Mouse (Mus musculus): ENCODE measurements around the gene Tent4a.
A peak's percentile ranks its signal among the peaks of the same experiment; 100 is the strongest.
"Not testable (repeated sequence)": the region's sequence is repeated elsewhere in the genome, so short reads cannot be mapped to it uniquely, and the experiment has no call there.

The Tent4a gene

GRCm38 (mm10) chr13:69534334-69534653 is at the start of gene Tent4a:
TSS of gene Tent4a (minus strand) at chr13:69534617.
- DNase-seq: no peak

- no peak for DNase-seq
These were observed 49.2 kb upstream of the Tent4a start for GRCm38 (mm10) chr13:69583591-69583990.

- no peak for DNase-seq
These were observed 48.0 kb upstream of the Tent4a start for GRCm38 (mm10) chr13:69582411-69582810.

- DNase-seq: no peak
These were observed 42.9 kb upstream of the Tent4a start for GRCm38 (mm10) chr13:69577181-69577834.

- DNase-seq: no peak
These were observed 42.3 kb upstream of the Tent4a start for GRCm38 (mm10) chr13:69576676-69577075.

GRCm38 (mm10) chr13:69572594-69572993 is 38.2 kb upstream of the Tent4a start:
- DNase-seq: no peak

- peak; percentile 58 for DNase-seq
These were observed 34.8 kb upstream of the Tent4a start for GRCm38 (mm10) chr13:69569201-69569600.

GRCm38 (mm10) chr13:69565401-69565800 is 31.0 kb upstream of the Tent4a start:
- DNase-seq: not testable (repeated sequence)

- no peak for DNase-seq
These were observed 30.2 kb upstream of the Tent4a start for GRCm38 (mm10) chr13:69564573-69564972.

GRCm38 (mm10) chr13:69563905-69564304 is 29.5 kb upstream of the Tent4a start:
- peak; percentile 11 for DNase-seq

GRCm38 (mm10) chr13:69562654-69563574 is 28.5 kb upstream of the Tent4a start:
- DNase-seq: no peak

GRCm38 (mm10) chr13:69562004-69562403 is 27.6 kb upstream of the Tent4a start:
- DNase-seq: no peak

GRCm38 (mm10) chr13:69559291-69559961 is 25.0 kb upstream of the Tent4a start:
- no peak for DNase-seq

GRCm38 (mm10) chr13:69558098-69558660 is 23.8 kb upstream of the Tent4a start:
- DNase-seq: peak; percentile 37

GRCm38 (mm10) chr13:69556728-69557127 is 22.3 kb upstream of the Tent4a start:
- no peak for DNase-seq

GRCm38 (mm10) chr13:69555957-69556482 is 21.6 kb upstream of the Tent4a start:
- DNase-seq: no peak

GRCm38 (mm10) chr13:69555045-69555444 is 20.6 kb upstream of the Tent4a start:
- no peak for DNase-seq

GRCm38 (mm10) chr13:69554255-69554654 is 19.8 kb upstream of the Tent4a start:
- no peak for DNase-seq

GRCm38 (mm10) chr13:69553024-69553423 is 18.6 kb upstream of the Tent4a start:
- DNase-seq: peak; percentile 63

- DNase-seq: no peak
These were observed 16.4 kb upstream of the Tent4a start for GRCm38 (mm10) chr13:69550831-69551230.

GRCm38 (mm10) chr13:69549980-69550379 is 15.6 kb upstream of the Tent4a start:
- DNase-seq: no peak

GRCm38 (mm10) chr13:69547488-69548180 is 13.2 kb upstream of the Tent4a start:
- DNase-seq: no peak
